Mouse (Mus musculus) C2C12 (cell line): ENCODE measurements around the gene Tmem135.

Experiments
- CEBPB ChIP-seq: IDR thresholded peaks from one replicate; pipeline ENCODE4 v1.6.1; 2011; ENCODE audit warnings: low read depth, mild to moderate bottlenecking, control low read depth, moderate library complexity
- CTCF ChIP-seq: IDR thresholded peaks from one replicate; pipeline ENCODE4 v1.5.1; 2011; ENCODE audit not compliant: control insufficient read depth, insufficient read depth, insufficient read length
- FOSL1 ChIP-seq: IDR thresholded peaks from one replicate; pipeline ENCODE4 v1.8.0; 2011; ENCODE audit warnings: mild to moderate bottlenecking, low read length; ENCODE audit not compliant: poor library complexity, insufficient read depth, severe bottlenecking
- MAX ChIP-seq: IDR thresholded peaks from one replicate; pipeline ENCODE4 v1.6.1; 2011; ENCODE audit warnings: mild to moderate bottlenecking, control low read depth
- MYOD1 ChIP-seq: IDR thresholded peaks from one replicate; pipeline ENCODE4 v1.6.1; 2011; ENCODE audit warnings: low read depth; ENCODE audit not compliant: control insufficient read depth, insufficient read length
- MYOG ChIP-seq: IDR thresholded peaks from one replicate; pipeline ENCODE4 v1.6.1; 2011; ENCODE audit not compliant: control insufficient read depth, insufficient read length; ENCODE audit errors: extremely low read depth
- USF1 ChIP-seq: IDR thresholded peaks from one replicate; pipeline ENCODE4 v1.6.1; 2011; ENCODE audit warnings: low read depth, mild to moderate bottlenecking, control low read depth, moderate library complexity

- no peak for TF ChIP-seq CTCF
- no peak for TF ChIP-seq MAX
- no peak for TF ChIP-seq USF1
- no peak for TF ChIP-seq CEBPB
- TF ChIP-seq MYOD1 = no peak
- TF ChIP-seq MYOG = no peak
- no peak for TF ChIP-seq FOSL1
Observed at GRCm38 (mm10) chr7:89403053-89403972, 709 bp downstream of the Tmem135 start.
